18 mouse cellular contexts compared by ENCODE assay signal in the genomic region with DNA sequence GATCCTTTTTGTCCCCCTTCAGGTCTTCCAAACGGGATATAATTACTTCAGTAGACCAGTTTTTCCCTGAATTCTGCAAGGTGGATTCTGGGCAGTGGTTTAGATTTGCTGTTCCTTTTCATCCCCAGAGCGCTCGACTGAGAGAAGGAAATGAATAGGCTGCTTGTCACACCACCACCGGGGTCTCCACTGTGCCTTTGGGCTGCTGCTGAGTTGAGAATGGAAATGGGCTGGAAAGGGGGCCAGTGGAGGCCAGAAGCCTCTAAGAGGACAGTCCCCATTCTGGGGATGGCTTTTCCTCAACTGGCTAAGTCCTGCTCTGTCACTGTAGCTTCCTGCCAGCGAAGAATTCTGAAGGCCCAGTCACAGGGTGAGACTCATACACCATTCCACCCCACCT. TPM values are rescaled to one million over a fixed set of nuclear protein-coding genes. Genes with fewer than 3 reads are reported as not detected.
DNase-seq lines count a peak whose midpoint lies in the region; ATAC-seq and TF ChIP-seq lines count a peak whose summit lies in the region.
"Had no signal": no experiment of that assay in that cellular context is flagged by ENCODE, and none has a peak within 500 bp of the region (broad histone marks: within the 10 kb centered on the region; RNA-seq: fewer than 3 reads in every experiment).

No protein-coding gene starts in this region.

- no peak for TF ChIP-seq POLR2A in brain, embryonic 14.5 days (IDR thresholded peaks at IDR 0.05; ENCODE audit: borderline replicate concordance, extremely low read depth, insufficient read depth, insufficient read length, poor library complexity, severe bottlenecking)

- peaks cover 41% of the 10 kb centered on the region for H3K4me1 ChIP-seq in hindbrain, embryonic 10.5 days (replicated peaks)
- peaks cover 20% of the 10 kb centered on the region; the same call in 1 of the 2 replicates for H3K4me1 ChIP-seq in hindbrain, embryonic 14.5 days (replicated peaks; ENCODE audit: control insufficient read depth, insufficient read depth, low read length)
- H3K4me1 ChIP-seq in hindbrain, embryonic 16.5 days (ENCODE audit: control insufficient read depth, insufficient read depth, low read depth, low read length): no peaks in the 10 kb centered on the region

- H3K36me3 ChIP-seq in hindbrain, embryonic 10.5 days: no peaks in the 10 kb centered on the region
- H3K36me3 ChIP-seq in hindbrain, embryonic 14.5 days (replicated peaks; ENCODE audit: control insufficient read depth, insufficient read depth): no peaks in the 10 kb centered on the region
- H3K36me3 ChIP-seq in hindbrain, embryonic 16.5 days (ENCODE audit: control insufficient read depth, insufficient read depth, low read length): no peaks in the 10 kb centered on the region
- H3K36me3 ChIP-seq: embryonic facial prominence, embryonic 15.5 days had no signal

- H3K4me3 ChIP-seq in hindbrain, embryonic 10.5 days: no peak overlapping the region
- H3K4me3 ChIP-seq in hindbrain, embryonic 14.5 days (replicated peaks; ENCODE audit: low read length): no peak overlapping the region
- H3K4me3 ChIP-seq in hindbrain, embryonic 16.5 days (ENCODE audit: low read length): no peak overlapping the region
- H3K4me3 ChIP-seq: embryonic facial prominence, embryonic 15.5 days had no signal

- no peak overlapping the region for H3K9ac ChIP-seq in hindbrain, embryonic 14.5 days
- no peak overlapping the region for H3K9ac ChIP-seq in hindbrain, embryonic 16.5 days (ENCODE audit: low read depth, low read length)
- H3K9ac ChIP-seq: embryonic facial prominence, embryonic 15.5 days had no signal

- H3K27ac ChIP-seq in hindbrain, embryonic 10.5 days: peak overlapping the region; percentile 87
- H3K27ac ChIP-seq in hindbrain, embryonic 14.5 days: no peak overlapping the region
- H3K27ac ChIP-seq in hindbrain, embryonic 16.5 days (ENCODE audit: low read depth, low read length): no peak overlapping the region
- H3K27ac ChIP-seq: embryonic facial prominence, embryonic 15.5 days had no signal

- WGBS in hindbrain, embryonic 10.5 days: 45% methylated on average over 5 of the region's 5 CpGs
- 26% methylated on average over 5 of the region's 5 CpGs for WGBS in hindbrain, embryonic 14.5 days
- WGBS in hindbrain, embryonic 16.5 days: 32% methylated on average over 5 of the region's 5 CpGs

- peak; percentile 14 for DNase-seq in embryo, embryonic 10.5 days (ENCODE audit: low spot score)
- no peak for DNase-seq in embryo, embryonic 9.5 days (ENCODE audit: extremely low spot score)
- DNase-seq in hindbrain, embryonic 10.5 days (ENCODE audit: low spot score): no peak
- DNase-seq in hindbrain, embryonic 14.5 days (ENCODE audit: low spot score): no peak
- DNase-seq in brain, embryonic 14.5 days (ENCODE audit: low read depth): peak; percentile 57
- no peak for DNase-seq in thymus, postnatal 4 days
- no peak for DNase-seq in cerebellum, adult 8-10 months
- DNase-seq: adrenal gland, adult 2 months; cerebellum, adult 9-10 months; gastrocnemius, postnatal 36 days; heart, postnatal 14 days; kidney, adult 9 months; kidney, postnatal 36 days; layer of hippocampus, adult 9-11 months; lung, adult 18-20 months had no signal

- TF ChIP-seq CTCF in brain, embryonic 14.5 days (IDR thresholded peaks at IDR 0.05; ENCODE audit: borderline replicate concordance, extremely low read depth, insufficient read depth, insufficient read length): no peak

- no peak overlapping the region for H3K4me2 ChIP-seq in hindbrain, embryonic 14.5 days (replicated peaks)
- H3K4me2 ChIP-seq in hindbrain, embryonic 16.5 days (ENCODE audit: low read length): no peak overlapping the region
- H3K4me2 ChIP-seq: embryonic facial prominence, embryonic 15.5 days; liver, embryonic 11.5 days had no signal

- H3K27me3 ChIP-seq in hindbrain, embryonic 10.5 days (ENCODE audit: insufficient read depth, poor library complexity, severe bottlenecking): no peaks in the 10 kb centered on the region
- no peaks in the 10 kb centered on the region for H3K27me3 ChIP-seq in hindbrain, embryonic 14.5 days (ENCODE audit: control insufficient read depth, insufficient read depth, low read length)
- no peaks in the 10 kb centered on the region for H3K27me3 ChIP-seq in hindbrain, embryonic 16.5 days (replicated peaks; ENCODE audit: control insufficient read depth, insufficient read depth, low read length)
- H3K27me3 ChIP-seq: embryonic facial prominence, embryonic 15.5 days had no signal

- H3K9me3 ChIP-seq in hindbrain, embryonic 10.5 days: no peaks in the 10 kb centered on the region
- no peaks in the 10 kb centered on the region for H3K9me3 ChIP-seq in hindbrain, embryonic 14.5 days (ENCODE audit: control insufficient read depth, low read length)
- no peaks in the 10 kb centered on the region for H3K9me3 ChIP-seq in hindbrain, embryonic 16.5 days (ENCODE audit: control insufficient read depth, low read length)
- H3K9me3 ChIP-seq: embryonic facial prominence, embryonic 15.5 days had no signal

- no peak for ATAC-seq in hindbrain, embryonic 14.5 days (ENCODE audit: low FRiP score)
- ATAC-seq in hindbrain, embryonic 16.5 days: 0 out of 2 replicates have a peak, but pooled peaks have one; percentile 35

RNA-seq across cellular contexts. Expression of gene Lrrc4, which starts 47.6 kb away (rescaled TPM):
- 2.3 and 2.4 TPM in 2 replicates for polyA plus RNA-seq in hindbrain, embryonic 10.5 days (2016; fragmentation: Nextera tagmentation; extraction: Ambion mirVana)
- polyA plus RNA-seq in hindbrain, embryonic 14.5 days (2014; fragmentation: Nextera tagmentation; extraction: Ambion mirVana): 9.6 and 10.4 TPM in 2 replicates
- polyA plus RNA-seq in brain, embryonic 14.5 days (2012; rRNA removed): 23.4 and 28.4 TPM in 2 replicates
- 7.2 and 7.4 TPM in 2 replicates for polyA plus RNA-seq in hindbrain, embryonic 16.5 days (2015; fragmentation: Nextera tagmentation; extraction: Ambion mirVana)

Comparison
In these comparisons a context has a peak if more than half of its experiments do, and no peak if none do; other contexts are left out.
1. DNase-seq: peak in embryo, embryonic 10.5 days (single experiment) and brain, embryonic 14.5 days (single experiment); none in embryo, embryonic 9.5 days (single experiment), hindbrain, embryonic 10.5 days (single experiment), hindbrain, embryonic 14.5 days (single experiment), thymus, postnatal 4 days (single experiment) and cerebellum, adult 8-10 months (single experiment).